Mouse (Mus musculus) C2C12 (cell line): Measurements from ENCODE around the gene B3gnt6. TPM values are rescaled to one million over a fixed set of nuclear protein-coding genes. Genes with fewer than 3 reads are reported as not detected.
"Not testable (repeated sequence)": the region's sequence is repeated elsewhere in the genome, so short reads cannot be mapped to it uniquely, and the experiment has no call there.

Source experiments
- H3K27me3 ChIP-seq: one replicate; pipeline ENCODE4 v1.6.1; 2011; ENCODE audit not compliant: control insufficient read depth, insufficient read depth, insufficient read length
- H3K36me3 ChIP-seq: one replicate; pipeline ENCODE4 v1.6.1; 2011; ENCODE audit not compliant: control insufficient read depth, insufficient read depth
- H3K4me3 ChIP-seq: one replicate; pipeline ENCODE4 v1.5.1; 2011; ENCODE audit warnings: mild to moderate bottlenecking, control low read depth; ENCODE audit not compliant: poor library complexity, insufficient read depth, severe bottlenecking
- H3K79me2 ChIP-seq: one replicate; pipeline ENCODE4 v1.6.1; 2011; ENCODE audit not compliant: control insufficient read depth, insufficient read depth
- H3K79me3 ChIP-seq: one replicate; pipeline ENCODE4 v1.6.1; 2011; ENCODE audit warnings: low read depth, control low read depth
- H3ac ChIP-seq: one replicate; pipeline ENCODE3; 2011; ENCODE audit warnings: low read depth; ENCODE audit not compliant: control insufficient read depth, insufficient read length
- CEBPB ChIP-seq: IDR thresholded peaks from one replicate; pipeline ENCODE4 v1.6.1; 2011; ENCODE audit warnings: low read depth, mild to moderate bottlenecking, control low read depth, moderate library complexity
- CTCF ChIP-seq: IDR thresholded peaks from one replicate; pipeline ENCODE4 v1.5.1; 2011; ENCODE audit not compliant: control insufficient read depth, insufficient read depth, insufficient read length
- FOSL1 ChIP-seq: IDR thresholded peaks from one replicate; pipeline ENCODE4 v1.8.0; 2011; ENCODE audit warnings: mild to moderate bottlenecking, low read length; ENCODE audit not compliant: poor library complexity, insufficient read depth, severe bottlenecking
- MAX ChIP-seq: IDR thresholded peaks from one replicate; pipeline ENCODE4 v1.6.1; 2011; ENCODE audit warnings: mild to moderate bottlenecking, control low read depth
- MYOD1 ChIP-seq: IDR thresholded peaks from one replicate; pipeline ENCODE4 v1.6.1; 2011; ENCODE audit warnings: low read depth; ENCODE audit not compliant: control insufficient read depth, insufficient read length
- MYOG ChIP-seq: IDR thresholded peaks from one replicate; pipeline ENCODE4 v1.6.1; 2011; ENCODE audit not compliant: control insufficient read depth, insufficient read length; ENCODE audit errors: extremely low read depth
- USF1 ChIP-seq: IDR thresholded peaks from one replicate; pipeline ENCODE4 v1.6.1; 2011; ENCODE audit warnings: low read depth, mild to moderate bottlenecking, control low read depth, moderate library complexity
- polyA plus RNA-seq: library from polyadenylated mRNA; unstranded; fragments of >200 nt; fragmentation: generic; extraction: Trizol; gene quantifications from one replicate; pipeline ENCODE4 v1.2.1, GENCODE M21; 2012; ENCODE audit warnings: missing spikeins

The B3gnt6 gene
- polyA plus RNA-seq, 1 experiment: not detected

- Histone ChIP-seq H3K79me2 (no peaks in the 10 kb centered on the region), H3K36me3 (no peaks in the 10 kb centered on the region), H3K27me3 (peaks cover 18% of the 10 kb centered on the region), H3K4me3 (no peak overlapping the region), H3K79me3 (no peaks in the 10 kb centered on the region), H3ac (no peak overlapping the region)
- TF ChIP-seq USF1: no peak
- TF ChIP-seq CTCF: no peak
- TF ChIP-seq CEBPB: no peak
- no peak for TF ChIP-seq FOSL1
- TF ChIP-seq MYOD1: no peak
- no peak for TF ChIP-seq MAX
- TF ChIP-seq MYOG: no peak
Observed at GRCm38 (mm10) chr7:98189745-98190144, 9.5 kb downstream of the B3gnt6 start.

GRCm38 (mm10) chr7:98188680-98189079, 10.6 kb downstream of the B3gnt6 start:
- Histone ChIP-seq H3K79me2 (no peaks in the 10 kb centered on the region), H3K4me3 (no peak overlapping the region), H3K27me3 (peaks cover 8% of the 10 kb centered on the region), H3K36me3 (no peaks in the 10 kb centered on the region), H3ac (no peak overlapping the region), H3K79me3 (no peaks in the 10 kb centered on the region)
- TF ChIP-seq MYOD1 (no peak), MYOG (no peak)

GRCm38 (mm10) chr7:98188238-98188637, 11.0 kb downstream of the B3gnt6 start:
- Histone ChIP-seq H3K4me3 (no peak overlapping the region), H3ac (no peak overlapping the region), H3K36me3 (no peaks in the 10 kb centered on the region), H3K79me3 (no peaks in the 10 kb centered on the region), H3K27me3 (peaks cover 4% of the 10 kb centered on the region), H3K79me2 (no peaks in the 10 kb centered on the region)
- TF ChIP-seq FOSL1: no peak
- no peak for TF ChIP-seq MAX
- no peak for TF ChIP-seq CEBPB
- no peak for TF ChIP-seq MYOG
- TF ChIP-seq USF1: no peak
- TF ChIP-seq CTCF: no peak
- TF ChIP-seq MYOD1: no peak

DNA sequence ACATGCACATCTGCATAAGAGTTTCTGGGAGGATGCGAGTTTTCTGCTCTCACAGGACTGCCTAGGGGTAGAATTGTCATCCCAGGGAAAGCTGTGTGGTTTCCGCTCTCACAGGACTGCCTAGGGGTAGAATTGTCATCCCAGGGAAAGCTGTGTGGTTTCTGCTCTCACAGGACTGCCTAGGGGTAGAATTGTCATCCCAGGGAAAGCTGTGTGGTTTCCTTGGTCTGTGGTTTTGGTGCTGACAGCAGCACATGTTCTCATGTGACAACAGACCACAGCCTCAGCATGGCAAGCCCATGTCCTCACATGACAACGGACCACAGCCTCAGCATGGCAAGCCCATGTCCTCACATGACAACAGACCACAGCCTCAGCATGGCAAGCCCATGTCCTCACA, 11.9 kb downstream of the B3gnt6 start:
- not testable (repeated sequence) for H3K79me2 ChIP-seq, H3K27me3 ChIP-seq, H3ac ChIP-seq, H3K36me3 ChIP-seq, H3K79me3 ChIP-seq, H3K4me3 ChIP-seq

DNA sequence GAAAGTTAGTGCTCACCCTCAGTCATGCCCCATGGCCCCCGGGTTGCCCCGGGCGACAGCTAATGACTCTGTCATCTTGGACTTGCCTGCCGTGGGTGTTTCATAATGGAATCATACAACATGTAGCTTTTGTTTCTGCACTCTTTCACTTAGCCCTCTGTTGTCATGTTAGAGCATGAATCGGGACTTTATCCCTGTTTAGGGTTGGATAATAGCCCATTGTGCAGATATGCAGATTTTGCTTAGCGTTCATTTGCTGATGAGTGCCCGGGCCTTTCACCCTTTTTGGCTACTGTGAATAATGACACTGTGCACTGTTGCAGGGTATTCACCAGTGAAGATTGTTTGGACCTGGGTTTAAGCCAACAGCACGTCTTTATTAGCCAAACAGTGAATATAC, 12.6 kb downstream of the B3gnt6 start:
- Histone ChIP-seq H3ac (no peak overlapping the region), H3K36me3 (no peaks in the 10 kb centered on the region), H3K27me3 (no peaks in the 10 kb centered on the region), H3K79me2 (no peaks in the 10 kb centered on the region), H3K4me3 (no peak overlapping the region), H3K79me3 (no peaks in the 10 kb centered on the region)
- TF ChIP-seq MYOG (no peak), MYOD1 (no peak), CTCF (no peak), USF1 (no peak), CEBPB (no peak), FOSL1 (no peak), MAX (no peak)

- TF ChIP-seq FOSL1: no peak
- Histone ChIP-seq H3ac (no peak overlapping the region), H3K27me3 (no peaks in the 10 kb centered on the region), H3K4me3 (no peak overlapping the region), H3K36me3 (no peaks in the 10 kb centered on the region), H3K79me3 (no peaks in the 10 kb centered on the region), H3K79me2 (no peaks in the 10 kb centered on the region)
Observed at GRCm38 (mm10) chr7:98185326-98185725, 14.0 kb downstream of the B3gnt6 start.
